Mouse (Mus musculus): ENCODE data around the gene Slc12a6.

The Slc12a6 gene

GRCm38 (mm10) chr2:112265448-112266241, at the start of gene Slc12a6:
Slc12a6 (plus strand) TSS chr2:112265825.
- DNase-seq, result peak; percentile 94 to 96

GRCm38 (mm10) chr2:112215977-112216376, 49.6 kb upstream of the Slc12a6 start:
- DNase-seq, result peak in 1 of 2 experiments; percentile 9

- DNase-seq, result no peak
Measured at GRCm38 (mm10) chr2:112217614-112218013, 48.0 kb upstream of the Slc12a6 start.

GRCm38 (mm10) chr2:112220880-112221279, 44.7 kb upstream of the Slc12a6 start:
- DNase-seq, result no peak

- no peak for DNase-seq
Measured at GRCm38 (mm10) chr2:112222607-112223006, 43.0 kb upstream of the Slc12a6 start.

- DNase-seq, result no peak
Measured at GRCm38 (mm10) chr2:112224356-112224755, 41.3 kb upstream of the Slc12a6 start.

- no peak for DNase-seq
Measured at GRCm38 (mm10) chr2:112232623-112233022, 33.0 kb upstream of the Slc12a6 start.

GRCm38 (mm10) chr2:112236620-112237019, 29.0 kb upstream of the Slc12a6 start:
- no peak for DNase-seq

GRCm38 (mm10) chr2:112238006-112238405, 27.6 kb upstream of the Slc12a6 start:
- DNase-seq, result no peak

- DNase-seq, result peak; percentile 94 to 95
Measured at GRCm38 (mm10) chr2:112239212-112239934, 26.3 kb upstream of the Slc12a6 start, which contains the start of gene Lpcat4. Lpcat4 (plus strand) TSS chr2:112239468.

GRCm38 (mm10) chr2:112239935-112240721, 25.5 kb upstream of the Slc12a6 start:
- DNase-seq, result peak; percentile 37 to 58

GRCm38 (mm10) chr2:112241787-112242186, 23.8 kb upstream of the Slc12a6 start:
- DNase-seq, result no peak

- DNase-seq, result no peak
Measured at GRCm38 (mm10) chr2:112245307-112245706, 20.3 kb upstream of the Slc12a6 start.

GRCm38 (mm10) chr2:112246193-112246592, 19.4 kb upstream of the Slc12a6 start:
- no peak for DNase-seq

GRCm38 (mm10) chr2:112247323-112247722, 18.3 kb upstream of the Slc12a6 start:
- DNase-seq, result no peak

GRCm38 (mm10) chr2:112249780-112250453, 15.7 kb upstream of the Slc12a6 start:
- DNase-seq, result no peak

- no peak for DNase-seq
Measured at GRCm38 (mm10) chr2:112254675-112255515, 10.7 kb upstream of the Slc12a6 start.

GRCm38 (mm10) chr2:112259241-112259962, 6.2 kb upstream of the Slc12a6 start, which contains the start of gene Nutm1:
Nutm1 (minus strand) TSS chr2:112259291.
- DNase-seq, result peak in 1 of 2 experiments; percentile 27

- DNase-seq, result peak; percentile 80 to 88
Measured at GRCm38 (mm10) chr2:112261748-112262653, 3.6 kb upstream of the Slc12a6 start, which contains the start of gene Nop10. Nop10 (plus strand) TSS chr2:112261926.

All from kidney, postnatal 4 days (tissue).